Mouse (Mus musculus) T-helper 2 cell (primary cell): ENCODE results near the gene Tm9sf2.
"Not testable (repeated sequence)": the region's sequence is repeated elsewhere in the genome, so short reads cannot be mapped to it uniquely, and the experiment has no call there.

ENCODE experiments used
- in situ Hi-C: fragments of 300-600 bp; cut with MboI, MseI; formaldehyde crosslinking; loops from one replicate; pipeline ENCODE4 v1.15.1; 2025; ENCODE audit warnings: high pct_unique_total_duplicates

Gene Tm9sf2

DNA sequence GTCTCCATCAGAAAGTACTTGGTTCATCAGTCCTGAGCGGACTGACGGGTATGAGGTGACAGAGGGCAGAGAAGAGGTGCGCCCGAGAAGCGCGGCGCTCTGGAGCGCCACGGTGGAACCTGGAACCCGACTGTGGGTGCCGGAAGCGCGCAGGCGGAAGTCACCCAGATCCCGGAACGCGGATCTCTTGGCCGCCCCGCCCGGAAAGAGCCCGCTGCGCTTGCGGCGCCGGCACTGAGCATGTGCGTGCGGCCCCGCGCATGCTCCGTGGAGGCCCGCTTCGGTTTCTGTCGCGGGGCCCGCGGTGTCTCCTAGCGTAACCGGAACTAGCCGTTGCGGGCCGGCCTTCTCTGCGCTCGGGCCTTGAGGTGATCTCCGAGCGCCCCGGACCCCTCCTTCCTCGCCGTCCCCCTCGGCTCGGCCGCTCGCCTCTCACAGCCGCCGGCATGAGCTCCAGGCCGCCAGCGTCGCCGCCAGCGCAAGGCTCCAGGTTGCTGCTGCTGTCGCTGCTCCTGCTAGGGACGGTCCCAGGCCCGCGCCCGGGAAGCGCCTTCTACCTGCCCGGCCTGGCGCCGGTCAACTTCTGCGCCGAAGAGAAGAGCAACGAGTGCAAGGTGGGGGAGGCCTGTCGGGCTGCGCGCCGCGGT, at the start of gene Tm9sf2:
Gene Tm9sf2 (plus strand): TSS at position 217 of the 647 bp plus-strand sequence.
- in situ Hi-C loops = loop anchor here (5.0 to 25.0 kb wide), 2 partner anchors 45 to 1795 kb away; no protein-coding TSS in a partner anchor

DNA sequence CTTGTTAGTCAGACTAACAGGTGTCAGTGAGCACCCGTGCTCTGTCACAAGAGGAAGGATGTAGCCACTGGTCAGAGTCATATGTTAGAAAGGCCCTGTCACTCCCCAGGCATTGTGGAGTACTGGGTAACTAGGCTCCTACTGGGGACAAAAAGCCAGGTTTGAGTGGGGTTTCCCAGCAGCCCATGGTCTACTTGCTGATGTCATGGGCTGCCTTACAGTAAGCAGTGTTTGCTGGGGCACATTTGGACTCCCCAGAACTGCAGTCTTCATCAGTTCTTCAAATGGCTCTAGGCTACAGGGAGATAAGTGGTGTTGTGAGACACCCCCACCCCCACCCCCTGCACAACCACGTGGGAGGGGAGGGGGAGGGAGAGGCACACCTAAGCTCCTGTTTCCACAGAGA, 48.9 kb upstream of the Tm9sf2 start:
- in situ Hi-C loops = loop anchor here (10.0 kb wide), 1 partner anchor 53 kb away; no protein-coding TSS in a partner anchor

DNA sequence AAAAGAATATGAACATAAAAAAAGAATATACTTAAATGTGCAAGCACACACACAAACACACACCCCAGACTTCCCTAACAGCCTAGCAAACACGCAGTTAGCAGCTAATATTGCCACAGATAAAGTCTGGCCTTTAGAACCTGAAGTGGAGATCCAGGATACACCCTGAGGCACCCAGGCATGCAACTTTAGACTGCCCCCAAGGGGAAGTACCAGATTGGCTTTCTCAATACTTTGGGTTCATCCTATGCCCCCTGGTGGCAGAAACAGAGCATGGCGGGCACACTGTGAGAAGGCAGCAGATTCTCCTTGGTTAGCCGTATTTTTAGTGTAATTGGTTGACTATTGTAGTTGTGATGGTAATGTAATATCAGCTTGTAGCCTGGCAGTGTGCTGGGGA, 46.2 kb upstream of the Tm9sf2 start:
- in situ Hi-C loops = loop anchor here (5.0 kb wide), 3 partner anchors 47 to 133 kb away; partner anchors contain the start of gene Tm9sf2

DNA sequence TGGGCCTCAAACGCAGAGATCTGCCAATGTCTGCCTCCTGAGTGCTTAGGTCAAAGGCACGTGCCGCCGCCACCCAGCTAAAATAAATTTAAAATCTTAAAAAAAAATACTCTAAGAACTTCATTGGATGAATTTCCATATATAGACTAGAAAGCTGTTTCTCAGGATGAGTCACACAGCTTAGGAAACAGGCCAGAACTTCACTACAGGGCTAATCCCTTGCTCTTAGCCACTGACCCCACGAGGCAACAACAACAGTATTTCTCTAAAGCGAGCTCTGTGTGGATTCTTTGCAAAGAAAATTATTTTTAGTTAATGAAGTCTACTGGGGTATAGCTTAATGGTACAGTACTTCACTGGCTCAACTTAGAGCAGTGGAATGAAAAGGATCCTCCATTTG, 45.5 kb upstream of the Tm9sf2 start:
- in situ Hi-C loops = loop anchor here (5.0 kb wide), 3 partner anchors 46 to 134 kb away; partner anchors contain the start of gene Tm9sf2

DNA sequence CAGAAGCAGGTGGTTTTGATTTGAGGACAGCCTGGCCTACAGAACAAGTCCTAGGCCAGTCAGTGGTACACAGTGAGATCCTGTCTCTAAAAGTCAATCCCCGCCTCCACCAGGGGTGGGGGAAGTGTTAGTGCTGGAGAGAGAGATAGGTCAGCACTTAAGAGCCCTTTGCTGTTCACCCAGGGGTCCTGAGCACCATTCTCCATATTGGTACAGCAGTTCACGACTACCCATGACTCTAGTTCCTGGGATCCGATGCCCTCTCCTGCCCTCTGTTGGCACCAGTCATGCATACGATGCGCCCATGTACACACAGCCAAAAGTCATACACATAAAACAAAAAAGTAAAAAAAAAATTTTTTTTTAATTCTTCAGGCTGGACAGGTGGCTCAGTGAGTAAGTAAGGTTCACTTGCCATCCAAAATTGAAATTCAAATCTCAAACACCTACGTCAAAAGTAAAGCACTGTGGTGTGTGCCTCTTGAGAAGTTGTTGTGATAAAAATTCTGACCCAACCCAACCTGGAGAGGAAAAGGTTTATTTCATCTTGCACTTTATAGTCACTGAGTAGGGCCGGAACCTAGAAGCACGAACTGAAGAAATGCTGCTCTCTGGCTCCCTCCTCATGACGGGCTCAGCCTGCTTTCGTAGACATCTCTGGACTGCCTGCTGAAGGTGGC, 44.3 kb upstream of the Tm9sf2 start:
- in situ Hi-C loops = loop anchor here (5.0 kb wide), 3 partner anchors 45 to 135 kb away; partner anchors contain the start of gene Tm9sf2

DNA sequence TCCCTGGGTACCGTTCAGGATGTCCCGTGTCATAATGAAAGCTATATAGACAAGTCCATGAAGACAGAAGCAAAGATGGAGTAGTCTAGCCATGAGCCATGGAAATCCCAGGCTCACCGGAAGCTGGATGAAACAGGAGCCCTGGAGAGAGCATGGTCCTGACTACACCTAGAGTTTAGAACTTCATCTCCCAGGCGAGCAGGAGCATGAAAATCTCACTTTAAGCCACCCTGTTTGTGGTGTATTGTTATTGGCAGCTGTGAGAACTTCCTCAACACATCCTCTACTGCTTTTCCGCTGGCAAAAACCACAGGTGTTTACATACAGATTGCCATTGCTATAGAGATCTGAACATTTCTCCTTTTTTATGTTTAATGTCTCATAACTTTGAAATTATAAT, 43.2 kb upstream of the Tm9sf2 start:
- in situ Hi-C loops = loop anchor here (5.0 kb wide), 3 partner anchors 44 to 136 kb away; partner anchors contain the start of gene Tm9sf2

DNA sequence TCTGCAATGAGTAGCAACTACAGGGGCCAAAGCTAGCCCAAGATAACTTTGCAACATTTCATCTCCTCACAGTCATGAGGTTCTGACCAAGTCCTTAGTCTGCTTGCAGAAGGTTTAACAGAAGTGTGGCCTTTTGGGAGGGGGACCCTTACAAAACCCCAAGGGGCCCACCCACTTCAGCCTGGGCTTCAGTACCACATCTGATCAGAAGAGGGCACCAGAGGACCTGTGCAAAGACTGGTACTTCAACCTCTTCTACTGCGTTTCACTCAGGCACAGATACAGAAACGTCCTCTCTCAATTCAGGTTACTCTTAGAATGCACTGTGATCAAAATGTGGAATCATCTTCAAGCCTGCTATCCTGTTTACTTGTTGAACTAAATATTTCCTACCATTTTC, 42.3 kb upstream of the Tm9sf2 start:
- in situ Hi-C loops = loop anchor here (5.0 kb wide), 3 partner anchors 43 to 137 kb away; partner anchors contain the start of gene Tm9sf2

DNA sequence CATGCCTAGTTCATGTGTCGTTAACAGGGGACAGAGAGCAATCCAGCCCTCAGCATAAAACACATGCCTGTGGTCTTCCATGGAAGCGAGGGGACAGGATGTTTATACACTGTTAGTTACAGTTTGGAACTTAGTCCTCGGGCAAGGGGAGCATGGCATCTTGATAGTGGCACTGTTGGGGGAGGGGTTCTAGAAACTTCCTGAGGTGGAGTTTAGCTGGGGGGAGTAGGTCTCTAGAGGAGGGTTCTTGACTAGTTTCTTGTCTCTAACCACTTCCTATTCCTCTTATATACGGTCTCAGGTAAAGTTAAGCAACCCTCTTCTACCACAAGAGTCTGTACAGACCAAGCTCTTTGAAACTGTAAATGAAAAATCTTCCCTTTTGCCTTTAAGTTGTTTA, 40.6 kb upstream of the Tm9sf2 start:
- in situ Hi-C loops = no loop called here

DNA sequence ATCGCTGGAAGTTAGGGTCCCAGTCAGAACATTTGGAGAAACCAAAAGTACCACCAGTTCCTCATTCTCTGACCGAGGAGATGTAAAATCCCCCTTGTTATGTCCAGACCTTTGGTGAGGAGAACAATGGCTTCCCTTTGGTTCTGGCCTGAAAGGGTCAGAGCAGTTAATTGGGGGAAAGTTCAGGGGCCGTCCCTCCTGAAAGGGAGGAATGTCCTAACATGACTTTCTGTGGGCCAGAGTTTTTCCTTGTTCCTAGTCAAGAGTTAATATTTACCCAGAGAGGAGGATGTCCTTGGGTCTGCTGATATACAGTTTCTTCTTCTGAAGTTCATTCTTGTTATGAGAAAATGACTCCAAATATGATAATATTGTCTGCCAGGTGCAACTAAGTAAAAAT, 38.8 kb upstream of the Tm9sf2 start:
- in situ Hi-C loops = not testable (repeated sequence)

DNA sequence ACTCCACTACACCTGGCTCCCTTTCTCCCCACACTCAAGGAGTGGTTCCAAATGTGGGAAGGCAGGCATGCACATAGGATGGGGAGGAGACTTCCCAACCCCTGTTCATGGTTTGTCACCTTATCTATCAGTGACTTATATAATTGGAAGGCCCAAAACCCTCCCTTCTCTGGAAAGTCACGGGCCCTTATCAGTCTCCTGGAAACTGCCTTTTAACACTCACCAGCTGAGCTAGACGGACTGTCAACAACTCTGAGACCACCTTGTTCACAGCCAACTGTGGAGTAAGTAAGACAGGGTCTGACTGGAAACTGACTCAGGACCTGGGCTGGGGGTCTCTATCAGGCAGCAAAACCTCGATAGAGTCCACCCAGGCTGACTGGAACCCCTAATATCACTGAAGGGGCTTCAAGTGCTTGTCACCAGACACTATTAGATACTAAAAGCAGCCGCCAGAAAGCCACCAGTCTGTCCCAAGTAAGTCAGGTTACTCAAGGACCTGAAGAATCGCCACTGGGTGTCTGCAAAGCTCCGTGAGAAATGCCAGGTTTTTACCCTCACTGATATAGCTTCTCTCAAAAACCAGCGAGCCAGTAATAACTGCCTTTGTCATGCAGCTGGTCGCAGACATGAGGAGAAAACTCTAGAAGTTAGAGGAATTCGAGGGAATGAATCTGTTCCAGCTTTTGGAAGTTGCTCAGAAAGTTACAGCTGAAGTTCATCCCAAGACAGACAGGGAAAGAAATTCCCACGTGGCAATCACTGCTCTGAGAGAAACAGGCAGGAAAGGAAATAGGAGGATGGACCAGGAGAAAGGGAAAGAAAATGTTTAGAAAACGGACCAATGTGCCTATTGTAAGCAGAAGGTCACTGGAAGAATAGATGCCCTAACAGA, 37.8 kb upstream of the Tm9sf2 start:
- in situ Hi-C loops = no loop called here

DNA sequence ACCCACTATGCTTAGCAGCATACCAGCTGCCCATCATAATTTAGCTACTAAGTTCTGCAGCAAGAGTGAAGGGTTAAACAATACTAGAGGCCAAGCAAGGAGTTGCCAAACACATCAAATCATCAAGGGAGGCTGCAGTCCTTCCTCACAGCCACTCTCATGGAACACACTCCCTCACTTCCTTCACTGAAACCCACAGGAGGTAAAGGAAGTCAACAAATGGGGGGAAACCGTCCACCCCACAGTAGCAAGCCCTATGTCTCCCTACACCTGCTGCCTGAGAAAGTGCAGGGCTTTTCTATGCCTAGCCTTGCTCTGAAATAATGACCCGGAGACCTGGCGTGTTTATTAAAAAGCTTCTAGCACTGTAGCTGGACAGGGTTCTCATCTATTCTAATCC, 36.9 kb upstream of the Tm9sf2 start:
- in situ Hi-C loops = no loop called here

DNA sequence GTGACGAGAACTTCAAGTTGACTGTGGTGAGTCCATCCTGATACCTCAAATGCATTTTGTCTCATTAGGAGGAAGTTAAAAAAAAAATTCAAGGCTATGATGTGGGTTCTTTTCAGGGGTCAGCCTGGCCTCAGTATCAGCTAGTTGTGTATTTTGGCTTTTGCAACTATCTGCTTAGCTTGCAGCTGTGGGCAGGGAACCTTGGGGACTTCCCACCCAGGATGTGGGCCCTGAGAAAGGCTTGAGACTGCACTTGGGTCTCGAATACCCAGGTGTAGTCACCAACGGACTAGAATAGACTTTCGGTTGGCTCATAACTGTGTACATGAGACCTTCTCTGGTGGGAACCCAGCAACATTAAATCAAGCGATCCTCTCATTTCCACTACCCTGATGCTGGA, 33.4 kb upstream of the Tm9sf2 start:
- in situ Hi-C loops = no loop called here

DNA sequence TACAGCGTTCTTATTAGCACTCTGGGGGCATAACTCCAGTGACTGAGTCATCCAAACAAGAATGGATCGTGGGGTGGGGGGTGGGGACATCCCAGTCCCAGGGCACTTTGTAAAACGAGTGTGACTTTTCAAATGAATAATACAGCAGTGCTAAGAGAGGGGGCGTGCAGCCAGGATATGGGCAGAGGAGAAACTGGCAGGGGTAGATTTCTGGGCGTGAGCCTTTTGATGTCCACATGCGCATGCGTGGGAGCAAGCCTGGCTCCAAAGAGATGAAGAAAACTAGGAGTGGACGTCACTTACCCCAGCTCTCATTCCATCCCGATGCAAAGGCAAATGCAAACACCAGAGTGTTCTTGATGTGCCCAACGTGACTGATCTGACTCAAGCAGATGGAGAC, 32.5 kb upstream of the Tm9sf2 start:
- in situ Hi-C loops = no loop called here

DNA sequence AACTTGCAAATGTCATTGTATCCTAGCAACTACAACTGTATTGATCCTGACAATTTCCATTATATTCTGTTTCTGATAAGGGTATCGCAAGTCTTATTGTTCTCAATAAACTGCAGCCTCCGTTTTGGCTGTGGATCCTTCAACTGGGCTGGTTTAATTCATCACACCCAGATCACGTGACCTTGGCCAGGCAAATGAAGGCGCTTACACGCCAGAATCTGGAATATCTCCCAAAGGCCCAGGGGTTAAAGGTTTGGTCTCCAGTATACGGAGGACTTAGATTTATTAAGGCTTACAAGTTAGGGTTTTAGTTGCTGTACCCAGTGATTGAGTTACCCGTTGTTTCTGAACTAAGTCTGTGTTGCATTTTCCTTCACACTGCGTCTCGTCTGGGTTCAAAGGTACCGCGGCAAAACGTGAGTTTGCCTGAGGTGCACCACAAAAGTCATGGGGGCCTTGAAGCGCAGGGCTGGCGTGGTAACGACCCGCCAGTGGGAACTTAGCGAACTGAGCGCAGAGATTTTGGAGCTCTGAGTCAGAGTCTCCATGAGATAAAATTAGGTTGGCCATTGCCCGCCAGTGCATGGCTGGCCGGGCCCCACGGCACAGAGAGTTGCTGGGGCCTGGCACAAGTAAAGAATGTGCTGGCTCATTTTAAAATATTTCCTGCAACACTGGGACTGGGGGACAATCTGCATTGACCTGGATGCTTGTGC, 31.2 kb upstream of the Tm9sf2 start:
- in situ Hi-C loops = no loop called here

DNA sequence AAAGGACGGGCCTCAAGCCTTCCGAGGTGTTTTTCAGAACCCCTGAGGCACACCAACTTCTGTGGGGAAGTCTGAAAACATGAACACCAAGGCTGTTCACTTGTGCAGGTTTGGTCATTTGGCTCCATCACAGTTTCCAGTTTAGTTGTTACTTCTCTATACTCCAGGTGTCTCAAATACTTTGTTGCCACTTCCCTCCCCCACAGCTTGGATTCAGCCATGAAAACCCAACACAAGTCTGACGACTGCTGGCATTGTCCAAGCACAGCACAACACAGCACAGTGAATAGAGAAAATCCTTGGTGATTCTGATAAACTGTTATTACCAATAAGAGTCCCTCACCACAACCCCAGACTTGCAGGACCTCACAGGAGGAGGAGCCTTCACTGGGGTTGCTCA, 29.8 kb upstream of the Tm9sf2 start:
- in situ Hi-C loops = no loop called here

DNA sequence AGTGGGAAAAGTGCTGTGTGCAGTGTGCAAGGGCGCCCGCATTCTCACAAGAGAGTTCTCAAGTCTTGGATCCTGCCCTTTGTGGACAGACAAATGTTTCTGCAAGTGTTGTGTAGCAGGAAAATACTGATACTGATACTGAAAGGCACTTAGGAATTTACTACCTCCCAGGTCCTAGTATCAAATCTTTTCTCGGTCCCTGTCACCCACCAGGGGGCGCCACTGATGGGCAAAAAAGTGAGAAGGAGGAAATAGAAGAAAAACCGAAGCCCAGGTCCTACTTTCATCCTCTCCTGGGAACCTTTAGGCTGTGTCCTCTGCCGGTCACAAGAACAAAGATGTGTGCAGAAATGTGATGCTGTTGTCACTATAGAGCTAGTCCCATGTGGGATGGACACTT, 27.4 kb upstream of the Tm9sf2 start:
- in situ Hi-C loops = no loop called here

DNA sequence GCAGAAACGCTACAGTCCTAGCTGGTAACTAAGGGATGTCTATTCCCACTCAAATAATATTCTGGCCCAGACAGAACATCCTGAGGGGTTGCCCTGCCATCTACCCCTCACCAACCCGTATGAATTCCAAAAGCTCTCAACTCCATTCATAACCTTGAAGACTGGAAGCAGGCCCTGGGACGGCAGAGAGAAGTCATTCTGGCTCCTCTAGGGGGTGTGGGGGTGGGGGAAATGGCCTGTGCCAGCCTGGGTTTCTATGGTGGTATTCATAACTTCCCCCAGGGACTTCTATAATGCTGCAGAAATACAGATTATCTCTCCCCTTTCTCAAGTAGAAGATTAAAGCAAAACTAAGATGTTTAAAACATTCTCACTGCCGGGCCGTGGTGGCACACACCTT, 26.9 kb upstream of the Tm9sf2 start:
- in situ Hi-C loops = no loop called here

DNA sequence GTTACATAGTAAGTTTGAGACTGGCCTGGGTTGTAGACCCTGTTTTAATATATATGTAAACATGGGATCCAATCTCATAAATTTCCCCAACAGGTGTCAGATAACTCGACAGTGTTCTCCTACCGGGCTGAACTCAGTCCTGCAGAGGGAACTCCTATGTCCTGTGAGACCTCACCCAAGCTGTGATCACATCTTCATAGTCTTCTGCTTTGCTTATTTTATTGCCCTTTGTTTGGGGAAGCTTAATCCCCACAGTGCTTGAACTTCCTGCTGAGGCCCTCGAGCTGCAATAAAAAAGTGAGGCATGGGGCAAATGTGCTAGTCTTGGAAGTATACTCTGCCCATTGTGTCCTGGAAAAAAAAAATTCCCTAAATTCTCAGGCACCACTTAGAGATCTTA, 25.5 kb upstream of the Tm9sf2 start:
- in situ Hi-C loops = no loop called here

DNA sequence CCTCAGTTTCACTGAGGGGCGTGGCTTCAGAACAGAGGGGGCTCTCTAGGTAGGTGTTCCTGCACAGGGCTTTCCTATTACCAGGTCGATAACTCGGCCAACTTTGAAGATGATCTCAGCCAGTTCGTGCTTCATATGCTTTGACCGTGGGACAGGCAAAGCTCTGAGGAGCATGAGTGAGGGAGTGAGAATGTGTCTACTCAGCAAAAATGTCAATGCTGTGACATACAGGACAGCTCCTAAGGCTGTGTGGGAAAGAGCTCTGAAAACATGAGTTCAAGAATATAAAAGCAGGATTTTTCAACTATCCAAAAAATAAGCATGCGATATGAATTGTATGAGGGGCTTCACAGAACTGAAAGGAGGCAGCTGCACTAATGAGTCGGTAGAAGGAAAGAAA, 23.3 kb upstream of the Tm9sf2 start:
- in situ Hi-C loops = no loop called here

DNA sequence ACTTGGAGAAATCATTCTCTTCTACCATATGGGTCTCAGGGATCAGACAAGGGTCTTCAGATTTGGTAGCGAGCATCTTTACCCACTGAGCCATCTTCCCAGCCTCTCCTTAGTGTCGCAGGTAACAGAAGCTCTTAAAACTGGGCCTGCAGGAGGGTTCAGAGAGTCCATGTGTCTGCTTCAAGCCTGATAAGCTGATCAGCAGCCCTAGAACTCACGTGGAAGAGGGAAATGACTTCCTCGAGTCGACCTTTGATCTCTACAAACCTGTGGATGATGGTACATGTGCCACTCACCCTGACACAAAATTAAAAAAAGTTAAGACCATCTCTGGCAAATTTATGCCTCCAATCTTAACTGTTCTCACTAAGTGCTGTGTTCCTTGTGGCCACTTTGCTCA, 18.9 kb upstream of the Tm9sf2 start:
- in situ Hi-C loops = no loop called here

DNA sequence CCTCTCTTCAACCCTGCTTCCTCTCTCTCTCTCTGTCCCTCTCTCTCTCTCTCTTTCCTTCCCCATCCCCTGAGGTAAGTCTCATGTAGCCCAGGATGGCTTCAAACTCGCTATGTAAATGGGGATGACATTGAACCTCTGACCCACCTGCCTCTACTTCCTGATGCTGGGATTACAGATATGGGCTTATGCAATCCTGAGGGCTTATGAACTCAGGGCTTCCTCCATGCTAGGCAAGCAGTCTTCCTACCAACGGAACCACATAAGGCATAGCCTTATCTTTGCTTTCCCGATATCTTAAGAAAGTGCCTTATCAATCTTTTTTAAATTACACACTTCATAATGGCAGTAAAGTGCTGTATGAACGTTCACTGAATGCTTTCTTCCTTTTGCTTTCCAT, 14.5 kb upstream of the Tm9sf2 start:
- in situ Hi-C loops = no loop called here
